Mouse (Mus musculus) right cerebral cortex, postnatal 10 days (tissue): ENCODE measurements at regions not wholly inside any gene's neighbourhood (a gene's known extent, or its start where the extent isn't known, plus 50 kb on each side); places are given as distances from the start of the nearest gene placed in this dataset.

Experiments used
- DNase-seq, 2 experiments: peaks; one replicate each; pipeline ENCODE4 v3.0.0; 2021; ENCODE audit warnings: low spot score in 2 of 2

DNA sequence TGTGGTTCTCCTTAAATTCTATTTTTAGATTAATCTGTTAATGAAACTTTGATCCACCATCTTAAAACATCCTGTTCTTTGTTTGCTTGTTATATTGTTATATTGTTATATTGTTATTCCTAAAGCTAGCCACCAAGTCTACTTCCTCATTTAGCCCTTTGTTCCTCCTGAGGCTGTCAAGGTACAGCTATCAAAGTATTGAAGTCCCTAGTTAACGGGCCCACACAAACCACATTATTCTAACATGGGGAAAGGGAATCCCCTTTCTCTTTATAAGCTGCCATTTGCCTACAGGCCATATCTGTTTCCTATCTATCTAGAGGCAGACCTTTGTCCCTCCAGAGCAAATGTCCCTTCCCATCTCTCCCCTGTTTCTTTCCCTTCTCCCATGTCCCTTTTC lies 317.0 kb downstream of the Prr30 start:
- no peak for DNase-seq

DNA sequence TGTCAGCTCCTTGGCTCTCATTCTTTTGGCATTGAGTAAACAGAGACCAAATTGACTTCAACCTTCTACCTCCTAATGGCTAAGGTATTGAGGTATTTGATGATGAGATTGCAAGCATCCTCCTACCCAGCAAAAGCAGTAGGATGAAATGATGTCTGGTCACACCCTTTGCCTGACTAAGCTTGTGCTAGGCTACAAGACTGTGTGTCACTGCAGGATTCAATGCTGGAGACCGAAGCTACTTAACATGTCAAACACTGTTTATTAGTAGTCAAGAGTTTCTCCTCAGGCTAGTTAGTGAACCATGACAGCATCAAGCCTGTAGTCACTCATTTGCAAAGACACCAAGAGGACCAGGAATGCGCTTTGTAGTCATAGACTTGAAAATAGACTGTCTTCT lies 320.0 kb downstream of the Prr30 start:
- DNase-seq = no peak

- DNase-seq = no peak
Measured at GRCm38 (mm10) chr14:100867790-100868189, 332.3 kb downstream of the Prr30 start.

GRCm38 (mm10) chr14:100864792-100865191 lies 335.3 kb downstream of the Prr30 start:
- DNase-seq = no peak

- no peak for DNase-seq
Measured at GRCm38 (mm10) chr14:100864164-100864563, 336.0 kb downstream of the Prr30 start.

DNA sequence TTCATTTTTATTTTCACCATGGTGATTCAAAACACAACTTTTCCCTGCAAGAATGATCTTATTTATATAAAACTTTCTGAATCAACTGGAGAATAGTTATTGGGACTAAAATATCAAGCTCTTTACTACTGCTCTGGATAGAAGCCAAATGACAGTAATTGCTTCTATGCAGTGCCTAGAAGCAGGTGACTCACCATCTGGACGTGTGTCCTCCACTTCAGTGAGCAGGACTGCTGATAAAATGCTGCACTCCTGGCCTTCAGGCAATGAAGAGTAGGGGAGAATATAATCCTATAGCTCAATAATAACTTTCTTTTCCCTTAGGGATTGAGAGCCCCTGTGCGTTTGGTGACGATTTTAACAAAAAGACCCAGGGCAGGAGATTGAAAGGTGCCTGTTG lies 357.3 kb downstream of the Prr30 start:
- no peak for DNase-seq
